Mouse (Mus musculus) liver, embryonic 16.5 days (tissue): ENCODE data around the gene Dok4. TPM values are rescaled to one million over a fixed set of nuclear protein-coding genes. Genes with fewer than 3 reads are reported as not detected.

ENCODE experiments used
- ATAC-seq: fragments of 200-750 bp; cut with Nextera tagmentation; 2 replicates; pipeline ENCODE4 v1.8.0; 2017; ENCODE audit warnings: low read depth, mild to moderate bottlenecking, moderate number of reproducible peaks, moderate library complexity
- H3K27ac ChIP-seq: fragments of 300-500 bp; sonication (generic); 2 replicates; pipeline ENCODE4 v1.5.1; 2014; ENCODE audit warnings: mild to moderate bottlenecking, low read length
- H3K27me3 ChIP-seq: fragments of 300-500 bp; sonication (generic); 2 replicates; pipeline ENCODE4 v1.6.1; 2014; ENCODE audit warnings: low read depth, low read length, mixed read lengths; ENCODE audit not compliant: control insufficient read depth, insufficient read depth
- H3K36me3 ChIP-seq: fragments of 300-500 bp; sonication (generic); 2 replicates; pipeline ENCODE4 v1.6.1; 2014; ENCODE audit warnings: mild to moderate bottlenecking; ENCODE audit not compliant: control insufficient read depth, insufficient read depth
- H3K4me1 ChIP-seq: fragments of 300-500 bp; sonication (generic); 2 replicates; pipeline ENCODE4 v1.6.1; 2014; ENCODE audit warnings: low read depth, low read length, mixed read lengths; ENCODE audit not compliant: control insufficient read depth
- H3K4me2 ChIP-seq: fragments of 300-500 bp; sonication (generic); 2 replicates; pipeline ENCODE4 v1.6.1; 2014; ENCODE audit warnings: low read depth, low read length, mixed read lengths
- H3K4me3 ChIP-seq: fragments of 300-500 bp; sonication (generic); 2 replicates; pipeline ENCODE4 v1.5.1; 2014; ENCODE audit warnings: low read depth, mild to moderate bottlenecking, low read length
- H3K9ac ChIP-seq: fragments of 300-500 bp; sonication (generic); 2 replicates; pipeline ENCODE4 v1.6.1; 2014; ENCODE audit warnings: low read depth, low read length
- H3K9me3 ChIP-seq: fragments of 300-500 bp; sonication (generic); replicated peaks from 2 replicates; pipeline ENCODE4 v1.6.1; 2016; ENCODE audit warnings: low read length; ENCODE audit not compliant: control insufficient read depth
- WGBS: fragments of 180-500 bp; shearing (Covaris S2); extraction: QIAGEN DNeasy Blood & Tissue Kit; methylation state at CpG from one replicate; pipeline ENCODE4 v1.1.7; 2014; ENCODE audit not compliant: insufficient replicate concordance; 5-methylcytosine and 5-hydroxymethylcytosine counted together
- polyA plus RNA-seq: library from polyadenylated mRNA; unstranded; fragments of >200 nt; fragmentation: Nextera tagmentation; extraction: Ambion mirVana; gene quantifications from 2 replicates; pipeline ENCODE4 v1.2.1, GENCODE M21; 2015

Gene Dok4
- 7.8 and 9.4 TPM in 2 replicates for polyA plus RNA-seq

DNA sequence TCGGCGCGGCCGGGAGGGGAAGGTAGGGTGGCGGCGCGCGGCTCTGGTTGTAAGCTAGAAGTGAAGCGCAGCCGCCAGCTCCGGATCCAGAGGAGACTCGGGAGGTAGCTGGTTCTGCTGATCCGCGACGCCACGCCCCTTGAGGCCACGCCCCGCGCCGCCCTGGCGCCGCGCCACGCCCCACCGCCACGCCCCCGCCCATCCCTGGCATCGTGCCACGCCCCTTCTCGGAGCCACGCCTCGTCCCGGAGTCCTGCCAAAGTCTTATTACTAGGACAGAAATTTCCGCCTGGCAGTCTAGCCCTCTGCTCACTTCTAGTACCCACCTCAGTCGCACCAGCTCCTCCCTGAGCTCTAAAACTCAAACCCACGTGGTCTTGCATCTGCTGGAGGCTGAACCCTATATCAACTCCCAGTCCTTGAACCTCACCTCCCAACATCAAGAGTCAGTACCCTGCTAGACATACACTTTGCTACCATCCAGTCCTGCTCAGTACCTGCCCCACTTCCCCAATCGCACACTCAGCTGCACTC is at the start of gene Dok4:
Gene Dok4 (minus strand): TSS at position 134 of the 534 bp plus-strand sequence.
- Histone ChIP-seq H3K4me3 (peak within 1 kb of the TSS; percentile 84), H3K4me2 (peak within 1 kb of the TSS; percentile 89), H3K27me3 (peaks cover 15% of the 10 kb centered on the region), H3K27ac (peak within 1 kb of the TSS; percentile 96), H3K36me3 (no peaks in the 10 kb centered on the region), H3K9ac (peak within 1 kb of the TSS; percentile 94), H3K9me3 (no peaks in the 10 kb centered on the region), H3K4me1 (peaks cover 28% of the 10 kb centered on the region)
- WGBS = under 1% methylated on average over 27 of the region's 37 CpGs
- peak; percentile 85 for ATAC-seq

DNA sequence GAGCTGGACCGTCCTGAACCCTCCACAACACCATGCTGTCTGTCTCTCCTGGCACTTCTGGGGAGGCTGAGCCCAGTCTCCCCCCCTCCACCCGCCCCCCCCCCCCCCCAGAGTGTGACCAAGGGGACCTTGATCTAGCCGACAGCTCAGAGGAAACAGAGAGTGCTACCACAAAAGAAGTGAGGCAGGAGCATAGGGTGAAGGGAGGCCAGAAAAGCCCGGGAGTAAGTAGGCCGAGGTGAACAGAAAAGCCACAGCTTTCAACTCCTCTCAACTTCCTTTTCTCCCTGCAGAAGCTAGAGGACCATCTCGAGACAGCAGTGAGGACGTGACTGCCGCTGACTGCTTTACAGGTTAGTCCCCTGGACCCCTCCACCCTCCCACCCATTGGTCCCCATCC is 47.3 kb upstream of the Dok4 start, which contains the start of gene Adgrg5:
Gene Adgrg5 (plus strand): TSS at position 290 of the 400 bp plus-strand sequence.
- no peak for ATAC-seq
- WGBS = 8% methylated on average over 8 of the region's 8 CpGs
- peaks cover 16% of the 10 kb centered on the region for H3K4me1 ChIP-seq
- H3K27ac ChIP-seq = no peak within 1 kb of the TSS
- H3K4me3 ChIP-seq = no peak within 1 kb of the TSS
- no peaks in the 10 kb centered on the region for H3K9me3 ChIP-seq
- H3K27me3 ChIP-seq = peaks cover under 1% of the 10 kb centered on the region
- no peaks in the 10 kb centered on the region for H3K36me3 ChIP-seq
- no peak within 1 kb of the TSS for H3K4me2 ChIP-seq
- no peak within 1 kb of the TSS for H3K9ac ChIP-seq

DNA sequence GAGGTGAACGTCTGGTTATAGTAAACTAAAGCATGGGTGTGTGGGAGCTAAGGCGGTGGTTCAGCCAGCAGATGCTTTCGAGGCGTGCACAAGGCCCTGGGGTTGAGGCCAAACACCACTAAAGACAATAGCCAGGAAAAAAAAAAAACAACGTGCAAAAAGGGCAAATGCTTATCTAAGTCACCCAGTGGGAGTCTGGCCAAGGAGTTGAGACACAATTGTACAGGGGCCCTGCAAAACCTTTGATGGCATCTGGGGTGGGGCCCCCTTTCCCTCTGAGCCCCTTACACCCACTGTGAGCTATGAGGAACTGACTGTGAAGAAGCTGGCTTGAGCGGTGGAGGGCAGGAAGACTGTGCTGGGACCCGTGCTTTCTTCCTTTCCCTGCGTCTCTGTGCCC is 46.5 kb upstream of the Dok4 start:
- Histone ChIP-seq H3K27ac (no peak overlapping the region), H3K4me2 (no peak overlapping the region), H3K36me3 (no peaks in the 10 kb centered on the region), H3K9ac (no peak overlapping the region), H3K27me3 (peaks cover 9% of the 10 kb centered on the region), H3K9me3 (no peaks in the 10 kb centered on the region), H3K4me1 (peaks cover 22% of the 10 kb centered on the region), H3K4me3 (no peak overlapping the region)
- WGBS = 9% methylated on average over 8 of the region's 8 CpGs
- ATAC-seq = peak; percentile 62

DNA sequence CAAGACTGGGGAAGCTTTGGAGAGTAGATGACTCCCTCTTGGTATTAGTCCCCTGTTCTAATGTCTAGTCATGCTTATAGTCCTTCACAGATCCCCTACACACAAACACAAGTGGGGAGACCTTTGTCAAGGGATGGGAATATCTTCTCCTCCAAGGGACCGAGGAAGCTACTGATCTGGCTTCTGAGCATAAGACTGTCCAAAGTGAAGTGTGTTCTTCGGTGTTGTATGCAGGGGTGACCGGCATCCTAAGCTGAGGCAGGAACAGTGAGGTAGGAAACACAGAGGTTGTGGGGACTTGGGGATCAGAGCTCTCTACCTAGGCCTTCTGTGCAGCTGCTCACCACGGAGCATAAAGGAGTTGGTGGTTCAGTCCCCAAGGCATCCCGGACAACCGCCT is 46.0 kb upstream of the Dok4 start:
- Histone ChIP-seq H3K36me3 (no peaks in the 10 kb centered on the region), H3K27ac (no peak overlapping the region), H3K4me2 (no peak overlapping the region), H3K27me3 (peaks cover 13% of the 10 kb centered on the region), H3K9ac (no peak overlapping the region), H3K4me1 (peaks cover 27% of the 10 kb centered on the region), H3K9me3 (no peaks in the 10 kb centered on the region), H3K4me3 (no peak overlapping the region)
- WGBS = 40% methylated on average over 6 of the region's 6 CpGs
- ATAC-seq = no peak

DNA sequence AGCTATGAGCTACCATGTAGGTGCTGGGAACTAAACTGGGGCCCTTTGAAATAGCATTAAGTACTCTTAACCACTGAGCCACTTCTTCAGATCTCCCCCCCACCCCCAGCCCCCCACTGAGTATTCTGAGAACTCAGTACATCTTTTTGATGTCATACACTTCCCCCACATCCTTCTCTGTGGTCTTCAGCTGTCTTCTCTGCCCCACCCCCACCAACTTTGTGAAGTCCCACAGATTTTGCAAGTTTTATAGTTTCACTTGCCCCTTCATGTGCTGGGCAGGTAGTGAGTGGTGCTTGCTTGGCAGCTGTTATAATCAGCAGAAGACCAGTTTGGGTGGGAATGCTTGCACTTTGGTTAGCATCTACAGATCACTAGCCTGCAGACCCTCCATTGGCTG is 43.1 kb upstream of the Dok4 start:
- Histone ChIP-seq H3K4me2 (no peak overlapping the region), H3K9me3 (no peaks in the 10 kb centered on the region), H3K9ac (no peak overlapping the region), H3K27ac (no peak overlapping the region), H3K27me3 (peaks cover 22% of the 10 kb centered on the region), H3K4me3 (no peak overlapping the region), H3K4me1 (peaks cover 30% of the 10 kb centered on the region), H3K36me3 (no peaks in the 10 kb centered on the region)
- no peak for ATAC-seq

DNA sequence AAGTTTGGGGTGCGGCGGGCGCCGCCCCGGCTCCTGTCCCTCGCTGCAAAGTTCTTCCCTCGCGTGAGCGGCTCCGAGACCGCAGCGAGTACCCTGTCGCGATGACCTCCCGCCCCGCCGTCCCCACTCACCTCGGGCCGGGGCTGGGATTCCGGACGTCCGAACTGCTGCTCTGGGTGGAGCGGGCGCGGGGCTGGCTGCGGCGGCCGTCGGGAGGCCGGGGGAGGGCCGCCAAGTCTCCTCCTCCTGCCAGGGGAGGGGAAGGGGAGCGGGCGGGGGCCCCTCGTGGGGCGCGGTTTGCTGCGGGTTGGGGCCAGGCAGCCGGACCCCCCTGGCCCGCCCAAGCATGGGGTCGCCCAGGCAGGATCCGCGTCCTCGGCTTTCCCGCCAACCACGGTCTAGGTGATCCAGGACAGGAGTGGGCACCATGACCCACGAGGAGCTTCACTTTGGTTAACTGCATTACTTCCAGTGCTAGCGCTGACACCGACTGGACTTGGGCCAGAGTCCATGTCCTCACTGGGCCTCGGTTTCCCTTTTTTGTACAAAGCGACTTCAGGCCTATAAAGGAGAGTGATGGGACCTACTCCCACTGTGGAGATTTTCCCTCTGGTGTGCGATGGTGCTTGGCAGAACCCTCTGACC is 41.8 kb upstream of the Dok4 start, which contains the start of gene Ccdc102a:
Gene Ccdc102a (minus strand): TSS at position 248 of the 645 bp plus-strand sequence.
- peak; percentile 41 for ATAC-seq
- Histone ChIP-seq H3K4me3 (peak within 1 kb of the TSS; percentile 72), H3K27ac (peak within 1 kb of the TSS; percentile 27; the same call in 1 of the 2 replicates), H3K9me3 (no peaks in the 10 kb centered on the region), H3K9ac (peak within 1 kb of the TSS; percentile 68), H3K4me1 (peaks cover 34% of the 10 kb centered on the region), H3K4me2 (peak within 1 kb of the TSS; percentile 96), H3K27me3 (peaks cover 33% of the 10 kb centered on the region), H3K36me3 (no peaks in the 10 kb centered on the region)
- 3% methylated on average over 50 of the region's 51 CpGs for WGBS

DNA sequence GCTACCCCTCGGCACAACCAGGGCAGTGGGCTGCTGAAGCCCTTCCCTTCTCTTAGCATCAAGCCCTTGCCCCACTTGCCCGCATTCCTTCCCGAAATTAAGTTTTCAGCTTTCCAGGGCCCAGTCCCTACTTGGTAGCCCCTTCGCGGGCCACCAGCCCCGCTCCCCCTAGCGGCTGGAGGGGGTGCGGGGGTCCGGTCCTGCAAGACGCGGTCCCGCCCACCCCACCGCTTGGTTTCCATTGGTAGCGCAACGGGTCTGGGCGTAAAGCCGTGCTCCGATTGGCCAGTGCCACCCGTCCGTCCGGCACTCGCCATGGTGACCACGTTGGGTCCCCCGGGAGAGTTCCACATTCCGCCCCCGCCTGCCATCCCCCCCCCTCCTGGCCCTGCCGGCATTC is 41.2 kb upstream of the Dok4 start:
- no peaks in the 10 kb centered on the region for H3K36me3 ChIP-seq
- ATAC-seq = peak; percentile 85
- H3K4me3 ChIP-seq = peak overlapping the region; percentile 72
- peak overlapping the region; percentile 68 for H3K9ac ChIP-seq
- WGBS = under 1% methylated on average over 27 of the region's 27 CpGs
- H3K27ac ChIP-seq = peak overlapping the region; percentile 27; the same call in 1 of the 2 replicates
- H3K27me3 ChIP-seq = peaks cover 39% of the 10 kb centered on the region
- H3K9me3 ChIP-seq = no peaks in the 10 kb centered on the region
- peaks cover 28% of the 10 kb centered on the region for H3K4me1 ChIP-seq
- H3K4me2 ChIP-seq = peak overlapping the region; percentile 96

DNA sequence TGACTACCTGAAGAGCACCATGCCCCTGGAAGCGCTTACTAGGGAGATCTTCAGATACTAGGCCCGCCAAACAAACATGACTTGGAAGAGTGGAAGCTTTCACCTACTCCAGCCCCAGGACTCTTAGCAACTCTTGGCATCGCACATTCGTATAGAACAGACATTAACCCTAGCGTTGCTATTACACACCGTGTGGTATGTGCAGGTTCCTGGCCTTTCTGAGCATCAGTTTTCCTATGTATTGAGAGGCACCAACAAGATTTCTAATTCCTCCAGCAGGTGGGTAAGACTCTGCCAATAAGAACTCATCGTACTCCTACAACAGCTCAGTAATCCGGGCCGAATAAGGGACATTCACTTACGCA is 40.8 kb upstream of the Dok4 start:
- Histone ChIP-seq H3K27ac (no peak overlapping the region), H3K27me3 (peaks cover 40% of the 10 kb centered on the region), H3K9ac (no peak overlapping the region; the same call in 1 of the 2 replicates), H3K4me1 (peaks cover 23% of the 10 kb centered on the region), H3K36me3 (no peaks in the 10 kb centered on the region), H3K9me3 (no peaks in the 10 kb centered on the region), H3K4me2 (peak overlapping the region; percentile 96), H3K4me3 (peak overlapping the region; percentile 72)
- 10% methylated on average over 10 of the region's 10 CpGs for WGBS
- ATAC-seq = no peak

DNA sequence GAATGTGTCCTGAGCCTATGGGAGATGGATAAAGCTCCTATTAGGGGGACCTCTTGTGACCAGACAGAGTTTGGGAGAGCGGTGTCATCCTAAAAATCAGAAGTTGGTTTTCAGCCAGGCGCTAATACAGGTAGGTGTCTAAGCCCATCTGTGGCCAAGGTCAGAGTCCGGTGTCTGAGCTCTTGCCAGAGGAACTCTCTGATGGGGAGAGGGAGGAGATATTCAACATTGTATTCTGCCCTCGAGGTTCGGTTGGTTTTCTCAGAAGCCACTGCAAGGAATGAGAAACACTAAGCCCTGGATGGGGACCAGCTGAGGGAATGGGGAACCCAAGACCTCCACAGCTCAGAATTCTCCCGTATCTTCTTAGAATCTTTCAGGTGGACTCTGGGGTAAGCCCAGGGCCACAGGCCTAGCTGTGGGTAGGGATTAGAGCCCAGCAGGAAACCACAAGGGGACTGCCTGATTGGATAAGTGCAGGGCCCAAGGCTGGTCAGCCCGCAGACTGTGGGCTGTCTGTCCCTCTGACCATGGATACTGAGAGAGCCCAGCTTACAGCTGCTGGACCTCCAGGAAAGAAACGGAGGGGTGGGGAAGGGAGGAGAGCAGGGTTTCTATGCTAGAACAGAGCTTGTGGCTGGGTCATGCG is 40.3 kb upstream of the Dok4 start:
- H3K9ac ChIP-seq = no peak overlapping the region
- H3K9me3 ChIP-seq = no peaks in the 10 kb centered on the region
- H3K4me1 ChIP-seq = peaks cover 20% of the 10 kb centered on the region
- ATAC-seq = no peak
- H3K27ac ChIP-seq = no peak overlapping the region
- 29% methylated on average over 9 of the region's 9 CpGs for WGBS
- no peaks in the 10 kb centered on the region for H3K36me3 ChIP-seq
- peak overlapping the region; percentile 96 for H3K4me2 ChIP-seq
- H3K4me3 ChIP-seq = no peak overlapping the region; the same call in 1 of the 2 replicates
- peaks cover 40% of the 10 kb centered on the region for H3K27me3 ChIP-seq
